Mouse (Mus musculus) embryonic facial prominence, embryonic 11.5 days (tissue): ENCODE results near the gene Cyp2c38. TPM values are rescaled to one million over a fixed set of nuclear protein-coding genes. Genes with fewer than 3 reads are reported as not detected.
"Not testable (repeated sequence)": the region's sequence is repeated elsewhere in the genome, so short reads cannot be mapped to it uniquely, and the experiment has no call there.

Experiments
- ATAC-seq: fragments of 200-750 bp; cut with Nextera tagmentation; replicated peaks from 2 replicates; pipeline ENCODE4 v1.8.0; 2017; ENCODE audit warnings: low read depth; ENCODE audit not compliant: insufficient number of reproducible peaks, low FRiP score, low TSS enrichment
- DNase-seq: peaks from one replicate; pipeline ENCODE4 v3.0.0-alpha.2; 2015; ENCODE audit warnings: low spot score
- H3K27ac ChIP-seq: fragments of 300-500 bp; sonication (generic); replicated peaks from 2 replicates; pipeline ENCODE4 v1.5.1; 2014; ENCODE audit warnings: mild to moderate bottlenecking, low read depth, low read length, control low read depth
- H3K27me3 ChIP-seq: fragments of 300-500 bp; sonication (generic); 2 replicates; pipeline ENCODE4 v1.6.1; 2014; ENCODE audit warnings: mild to moderate bottlenecking, low read length, moderate library complexity, mixed read lengths; ENCODE audit not compliant: control insufficient read depth, insufficient read depth
- H3K36me3 ChIP-seq: fragments of 300-500 bp; sonication (generic); replicated peaks from 2 replicates; pipeline ENCODE4 v1.6.1; 2014; ENCODE audit warnings: low read depth, mild to moderate bottlenecking, low read length, moderate library complexity, mixed read lengths; ENCODE audit not compliant: control insufficient read depth, insufficient read depth
- H3K4me1 ChIP-seq: fragments of 300-500 bp; sonication (generic); 2 replicates; pipeline ENCODE4 v1.6.1; 2014; ENCODE audit warnings: low read length, mixed read lengths; ENCODE audit not compliant: control insufficient read depth, insufficient read depth
- H3K4me2 ChIP-seq: fragments of 300-500 bp; sonication (generic); 2 replicates; pipeline ENCODE4 v1.6.1; 2014; ENCODE audit warnings: low read depth, mild to moderate bottlenecking, control low read depth, low read length, moderate library complexity
- H3K4me3 ChIP-seq: fragments of 300-500 bp; sonication (generic); 2 replicates; pipeline ENCODE4 v1.5.1; 2014; ENCODE audit warnings: low read depth, low read length, control low read depth
- H3K9ac ChIP-seq: fragments of 300-500 bp; sonication (generic); replicated peaks from 2 replicates; pipeline ENCODE4 v1.6.1; 2014; ENCODE audit warnings: mild to moderate bottlenecking, control low read depth, low read length
- H3K9me3 ChIP-seq: fragments of 300-500 bp; sonication (generic); replicated peaks from 2 replicates; pipeline ENCODE4 v1.6.1; 2016; ENCODE audit warnings: mild to moderate bottlenecking, low read length, inconsistent platforms, mixed read lengths; ENCODE audit not compliant: control insufficient read depth
- WGBS: fragments of 180-500 bp; shearing (Covaris S2); extraction: QIAGEN DNeasy Blood & Tissue Kit; methylation state at CpG from one replicate; pipeline ENCODE4 v1.1.7; 2014; 5-methylcytosine and 5-hydroxymethylcytosine counted together
- polyA plus RNA-seq: library from polyadenylated mRNA; unstranded; fragments of >200 nt; fragmentation: Nextera tagmentation; extraction: Ambion mirVana; gene quantifications from 2 replicates; pipeline ENCODE4 v1.2.1, GENCODE M21; 2014

Gene Cyp2c38
- polyA plus RNA-seq: not detected in 2 replicates

DNA sequence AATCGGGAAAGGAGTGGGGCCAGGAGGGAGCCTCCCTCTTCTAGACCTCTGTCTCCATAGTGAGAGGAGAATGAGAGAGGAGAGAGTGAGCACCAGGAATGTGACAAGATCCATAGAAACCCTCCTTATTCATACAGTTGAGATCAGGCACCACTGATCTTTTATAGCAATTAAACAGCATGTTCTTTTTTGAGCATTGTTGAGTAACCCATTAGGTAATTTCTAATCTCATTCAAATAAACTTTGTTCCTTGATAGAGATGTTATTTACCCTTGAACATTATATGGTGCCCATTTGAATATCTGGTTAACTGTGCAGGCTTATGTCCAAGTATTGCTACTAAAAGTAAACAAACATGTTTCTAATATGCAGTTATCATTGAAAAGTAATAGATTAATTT lies at the start of gene Cyp2c38:
Gene Cyp2c38 (minus strand): TSS at position 135 of the 400 bp plus-strand sequence.
- no peak for ATAC-seq
- H3K9me3 ChIP-seq: no peaks in the 10 kb centered on the region
- no peak within 1 kb of the TSS for H3K4me2 ChIP-seq
- H3K27me3 ChIP-seq: no peaks in the 10 kb centered on the region
- no peak for DNase-seq
- H3K27ac ChIP-seq: no peak within 1 kb of the TSS
- no peak within 1 kb of the TSS for H3K4me3 ChIP-seq
- no peaks in the 10 kb centered on the region for H3K36me3 ChIP-seq
- no peak within 1 kb of the TSS for H3K9ac ChIP-seq
- no peaks in the 10 kb centered on the region for H3K4me1 ChIP-seq
- WGBS: 91% methylated on average over 1 of the region's 1 CpGs

DNA sequence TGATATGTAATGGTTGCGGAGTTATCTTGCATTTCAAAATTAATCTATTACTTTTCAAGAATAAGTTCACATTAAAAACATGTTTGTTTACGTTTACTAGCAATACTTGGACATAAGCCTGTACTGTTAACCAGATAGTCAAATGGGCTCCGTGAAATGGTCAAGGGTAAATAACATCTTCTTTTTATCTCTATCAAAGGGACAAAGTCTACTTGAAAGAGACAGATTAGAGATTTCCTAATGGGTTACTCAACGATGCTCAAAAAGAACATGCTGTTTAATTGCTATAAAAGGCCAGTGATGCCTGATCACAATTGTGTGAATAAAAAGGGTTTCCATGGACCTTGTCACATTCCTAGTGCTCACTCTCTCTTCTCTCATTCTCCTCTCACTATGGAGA lies 47.7 kb upstream of the Cyp2c38 start, which contains the start of gene Cyp2c39:
Gene Cyp2c39 (plus strand): TSS at position 329 of the 400 bp plus-strand sequence.
- Histone ChIP-seq H3K36me3 (no peaks in the 10 kb centered on the region), H3K27ac (no peak within 1 kb of the TSS), H3K9ac (no peak within 1 kb of the TSS), H3K4me3 (no peak within 1 kb of the TSS), H3K4me2 (no peak within 1 kb of the TSS), H3K9me3 (no peaks in the 10 kb centered on the region), H3K27me3 (no peaks in the 10 kb centered on the region), H3K4me1 (no peaks in the 10 kb centered on the region)
- 87% methylated on average over 4 of the region's 4 CpGs for WGBS
- DNase-seq (no peak), ATAC-seq (no peak)

DNA sequence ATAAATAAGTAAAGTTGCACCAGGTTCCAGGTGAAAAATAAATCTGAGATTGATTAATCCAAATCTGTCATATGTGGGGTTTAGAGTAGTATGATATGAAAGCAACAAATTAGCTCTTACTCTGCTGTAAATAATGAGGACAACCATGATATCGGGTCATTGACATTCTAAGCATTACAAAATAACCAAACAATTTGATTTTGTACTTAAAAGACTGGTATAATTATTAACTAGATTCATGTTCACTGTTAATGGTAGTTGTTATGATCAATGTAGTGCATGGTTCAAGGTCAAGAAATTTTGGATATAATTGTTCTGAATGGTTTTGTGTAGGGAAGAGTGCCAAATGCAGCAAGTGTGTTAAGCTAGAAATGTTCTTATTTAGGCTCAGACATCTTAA lies 46.7 kb upstream of the Cyp2c38 start:
- H3K9ac ChIP-seq: no peak overlapping the region
- H3K4me2 ChIP-seq: no peak overlapping the region
- ATAC-seq (no peak), DNase-seq (no peak)
- no peak overlapping the region for H3K27ac ChIP-seq
- no peaks in the 10 kb centered on the region for H3K9me3 ChIP-seq
- H3K4me3 ChIP-seq: no peak overlapping the region
- H3K36me3 ChIP-seq: no peaks in the 10 kb centered on the region
- no peaks in the 10 kb centered on the region for H3K27me3 ChIP-seq
- 75% methylated on average over 1 of the region's 1 CpGs for WGBS
- no peaks in the 10 kb centered on the region for H3K4me1 ChIP-seq

DNA sequence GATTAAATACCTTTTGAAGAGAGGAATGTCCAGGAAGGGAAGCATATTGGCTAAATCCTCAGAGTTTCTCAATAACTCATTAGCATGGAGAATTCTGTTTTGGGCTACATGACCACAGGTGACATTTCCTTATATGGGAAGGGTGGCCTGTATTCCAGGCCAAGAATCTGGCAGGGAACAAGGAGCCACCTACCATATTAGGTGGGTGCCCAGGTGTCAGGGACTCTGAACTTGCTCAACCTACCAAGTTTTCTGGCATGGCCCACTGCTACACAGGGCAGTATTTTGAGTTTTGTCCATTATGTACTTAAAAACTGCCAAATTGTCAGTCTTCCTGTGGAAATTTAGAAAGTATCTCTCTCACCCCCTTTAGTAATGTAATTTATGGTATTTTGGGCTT lies 43.5 kb upstream of the Cyp2c38 start:
- no peak overlapping the region for H3K4me2 ChIP-seq
- no peaks in the 10 kb centered on the region for H3K36me3 ChIP-seq
- H3K9me3 ChIP-seq: no peaks in the 10 kb centered on the region
- ATAC-seq (no peak), DNase-seq (no peak)
- no peak overlapping the region for H3K27ac ChIP-seq
- no peaks in the 10 kb centered on the region for H3K4me1 ChIP-seq
- no peaks in the 10 kb centered on the region for H3K27me3 ChIP-seq
- H3K9ac ChIP-seq: no peak overlapping the region
- no peak overlapping the region for H3K4me3 ChIP-seq

DNA sequence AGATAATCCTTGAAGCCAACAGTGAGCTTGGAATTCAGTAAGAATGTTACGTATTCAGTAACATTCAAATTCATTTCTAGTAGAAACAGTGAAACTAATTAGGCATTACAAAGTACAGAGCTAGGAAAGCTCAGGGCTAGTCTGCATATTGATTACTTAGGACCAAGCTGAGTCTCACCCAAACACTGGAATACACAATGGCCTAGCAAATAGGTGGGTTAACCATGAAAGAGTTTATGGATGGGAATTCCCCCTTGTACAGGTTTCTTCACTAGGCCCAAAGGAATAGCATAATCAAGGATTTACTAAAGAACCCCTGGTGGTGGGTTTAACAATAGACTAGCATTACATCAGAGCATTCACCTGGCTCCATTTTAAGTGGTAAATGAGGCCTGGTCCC lies 21.1 kb upstream of the Cyp2c38 start:
- H3K9ac ChIP-seq, H3K4me2 ChIP-seq, H3K4me1 ChIP-seq, ATAC-seq, H3K27me3 ChIP-seq, H3K27ac ChIP-seq, H3K4me3 ChIP-seq, H3K36me3 ChIP-seq, H3K9me3 ChIP-seq, DNase-seq: not testable (repeated sequence)
- 92% methylated on average over 1 of the region's 1 CpGs for WGBS

DNA sequence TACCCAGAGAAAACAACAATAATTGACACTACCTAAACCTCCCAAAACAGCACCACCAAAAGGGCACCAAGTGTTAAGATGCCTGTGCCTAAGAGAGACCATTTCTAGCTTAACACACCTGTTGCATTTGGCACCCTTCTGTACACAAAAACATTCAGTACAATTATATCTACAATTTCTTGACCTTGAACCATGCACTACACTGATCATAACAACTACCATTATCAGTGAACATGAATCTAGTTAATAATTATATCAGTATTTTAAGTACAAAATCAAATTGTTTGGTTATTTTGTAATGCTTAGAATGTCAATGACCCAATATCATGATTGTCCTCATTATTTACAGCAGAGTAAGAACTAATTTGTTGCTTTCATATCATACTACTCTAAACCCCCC lies 1.0 kb upstream of the Cyp2c38 start:
- DNase-seq (no peak), ATAC-seq (no peak)
- no peak overlapping the region for H3K9ac ChIP-seq
- no peaks in the 10 kb centered on the region for H3K36me3 ChIP-seq
- H3K9me3 ChIP-seq: no peaks in the 10 kb centered on the region
- H3K4me2 ChIP-seq: no peak overlapping the region
- H3K4me1 ChIP-seq: no peaks in the 10 kb centered on the region
- no peaks in the 10 kb centered on the region for H3K27me3 ChIP-seq
- no peak overlapping the region for H3K4me3 ChIP-seq
- H3K27ac ChIP-seq: no peak overlapping the region

Other genes starting within 250 kb of the Cyp2c38 start
- not detected in 2 replicates for gene Cyp2c29, start 193.7 kb downstream of the Cyp2c38 start, polyA plus RNA-seq
- not detected in 2 replicates for gene Cyp2c39, start 47.8 kb upstream of the Cyp2c38 start, polyA plus RNA-seq
- gene Cyp2c67, start 186.0 kb upstream of the Cyp2c38 start, polyA plus RNA-seq: not detected in 2 replicates